Mouse (Mus musculus) megakaryocyte, embryonic 14.5 days (primary cell): ENCODE data around the gene Tnrc18. TPM values are rescaled to one million over a fixed set of nuclear protein-coding genes. Genes with fewer than 3 reads are reported as not detected.

Experiments
- H3K27me3 ChIP-seq: replicated peaks from 2 replicates; pipeline ENCODE3; 2012; ENCODE audit warnings: inconsistent platforms
- H3K36me3 ChIP-seq: replicated peaks from 2 replicates; pipeline ENCODE3; 2012; ENCODE audit warnings: low read length, inconsistent platforms, mixed read lengths
- H3K4me1 ChIP-seq: 2 replicates; pipeline ENCODE4 v1.6.1; 2012; ENCODE audit warnings: inconsistent platforms
- H3K4me3 ChIP-seq: replicated peaks from 2 replicates; pipeline ENCODE3; 2012; ENCODE audit warnings: moderate library complexity, mild to moderate bottlenecking, inconsistent platforms
- H3K9me3 ChIP-seq: 2 replicates; pipeline ENCODE4 v1.6.1; 2012; ENCODE audit warnings: inconsistent platforms
- FLI1 ChIP-seq: IDR thresholded peaks from 2 replicates; pipeline ENCODE4 v1.6.1; 2012; ENCODE audit warnings: low read length, inconsistent platforms, mixed read lengths
- GATA1 ChIP-seq: IDR thresholded peaks from 3 replicates; pipeline ENCODE4 v1.6.1; 2012; ENCODE audit warnings: mixed read lengths, low read length, inconsistent platforms, borderline replicate concordance
- polyA plus RNA-seq: library from polyadenylated mRNA; stranded (reverse); fragments of >175 nt; gene quantifications from 2 replicates; pipeline ENCODE4 v1.2.3, GENCODE M21; 2012; ENCODE audit warnings: low replicate concordance; ENCODE audit not compliant: insufficient read depth

Tnrc18 gene
- polyA plus RNA-seq, 1 experiment = 36.1 TPM

DNA sequence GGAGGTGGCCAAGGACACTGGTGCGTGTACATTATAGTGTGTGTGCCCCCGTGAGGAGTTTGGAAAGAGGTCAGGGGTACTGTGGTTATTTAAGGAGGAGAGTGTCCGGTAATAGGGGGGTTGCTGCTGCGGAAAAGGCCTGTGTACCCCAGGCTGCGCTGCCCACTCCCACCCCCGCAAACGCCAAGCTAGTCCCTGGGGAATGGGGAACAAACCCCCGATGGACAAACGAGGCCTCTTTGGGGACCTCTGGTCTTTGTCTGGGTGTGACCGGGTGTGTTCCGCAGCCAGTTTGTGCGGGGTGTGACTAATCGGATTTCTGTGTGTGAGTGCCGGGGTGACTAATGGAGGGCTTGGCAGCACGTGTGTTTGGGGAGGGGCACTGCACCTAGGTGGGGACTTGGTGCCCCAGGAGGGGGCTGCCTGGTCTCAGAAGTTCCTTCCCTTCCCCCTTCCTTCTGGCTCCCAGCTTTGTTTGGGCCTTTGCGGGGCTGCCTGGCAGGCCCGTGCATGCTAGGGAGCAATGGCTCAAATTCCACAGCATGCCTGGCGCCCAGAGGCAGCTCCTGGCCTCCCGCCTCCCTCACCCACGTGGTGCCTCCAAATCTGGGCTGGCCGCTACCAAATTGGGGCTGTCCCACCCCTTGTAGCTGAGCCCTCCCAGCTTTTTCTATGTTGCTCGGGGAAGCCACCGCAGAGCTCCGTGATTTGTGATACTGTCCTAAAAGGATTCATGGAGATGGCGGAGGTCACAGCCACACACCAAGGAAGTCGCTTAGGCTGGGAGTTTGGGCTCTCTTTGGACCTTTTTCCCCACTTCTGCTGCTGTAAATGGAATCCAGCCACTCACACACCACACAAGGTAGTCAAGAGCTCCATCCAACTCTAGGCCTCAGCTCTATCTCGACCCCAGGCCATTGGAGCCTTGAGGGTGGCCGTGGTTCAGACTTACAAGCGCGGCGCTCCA lies 5.9 kb upstream of the Tnrc18 start:
- Histone ChIP-seq H3K27me3 (peaks cover 80% of the 10 kb centered on the region), H3K4me3 (peak overlapping the region; percentile 76), H3K4me1 (peaks cover 50% of the 10 kb centered on the region), H3K36me3 (no peaks in the 10 kb centered on the region), H3K9me3 (peaks cover 14% of the 10 kb centered on the region)
- no peak for TF ChIP-seq GATA1
- TF ChIP-seq FLI1 = no peak

DNA sequence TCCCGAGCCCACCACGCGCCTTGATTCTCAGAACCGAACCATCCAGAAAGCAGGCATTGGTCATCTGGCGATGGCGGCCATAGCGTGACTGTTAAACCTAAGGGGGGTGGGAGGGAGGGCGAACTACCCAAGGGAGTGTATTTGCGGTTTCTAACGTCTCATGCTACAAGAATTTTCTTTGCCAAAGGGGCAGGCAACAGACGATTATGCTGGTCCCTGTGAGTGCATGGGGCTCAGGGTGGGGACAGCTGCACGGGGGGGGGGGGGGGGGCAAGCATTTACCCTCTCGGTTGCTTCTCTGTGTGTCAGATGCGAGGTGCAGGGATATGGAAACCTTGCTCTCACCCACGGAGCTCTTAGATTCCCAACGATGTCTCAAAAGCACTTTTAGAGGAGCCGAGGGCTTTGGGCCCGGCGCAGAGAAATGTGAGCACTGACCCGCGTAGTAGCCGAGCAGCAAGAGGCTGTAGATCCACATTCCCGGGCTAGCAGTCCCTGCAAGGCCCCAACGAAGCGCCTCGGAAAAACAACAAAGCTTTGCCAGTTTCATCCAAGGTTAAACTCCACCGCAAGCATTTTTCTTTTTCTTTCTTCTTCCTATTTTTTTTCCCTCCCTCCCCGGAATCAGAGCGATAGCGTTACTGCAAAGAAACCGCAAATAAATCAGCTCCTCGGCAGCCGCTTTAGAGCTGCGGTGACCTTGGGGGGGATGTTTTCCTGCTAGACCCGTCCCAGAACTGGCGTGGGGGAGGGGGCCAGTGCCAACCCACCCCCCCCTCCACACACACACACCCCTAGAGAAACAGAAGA lies 5.0 kb upstream of the Tnrc18 start:
- Histone ChIP-seq H3K4me1 (peaks cover 59% of the 10 kb centered on the region), H3K27me3 (peaks cover 89% of the 10 kb centered on the region), H3K4me3 (peak overlapping the region; percentile 90), H3K9me3 (peaks cover 14% of the 10 kb centered on the region), H3K36me3 (no peaks in the 10 kb centered on the region)
- TF ChIP-seq GATA1 (no peak), FLI1 (no peak)

DNA sequence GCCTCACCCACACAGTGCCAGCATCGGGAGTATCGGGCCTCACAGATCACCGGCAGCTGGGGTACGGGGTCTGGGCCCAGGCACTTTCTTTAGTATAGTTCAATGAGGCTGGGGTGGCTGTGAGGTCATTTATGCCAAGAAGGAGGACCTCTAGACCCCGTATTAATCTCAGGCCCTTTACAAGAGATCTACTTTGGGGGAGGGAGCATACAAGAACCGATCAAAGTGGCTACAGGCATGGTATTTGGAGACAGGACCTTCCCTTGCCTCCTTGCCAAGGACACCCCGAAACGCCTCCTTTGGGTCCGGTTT lies 4.5 kb upstream of the Tnrc18 start:
- TF ChIP-seq FLI1 (no peak), GATA1 (no peak)
- H3K4me3 ChIP-seq = peak overlapping the region; percentile 90
- peaks cover 94% of the 10 kb centered on the region for H3K27me3 ChIP-seq
- H3K36me3 ChIP-seq = no peaks in the 10 kb centered on the region
- H3K9me3 ChIP-seq = peaks cover 14% of the 10 kb centered on the region
- peaks cover 65% of the 10 kb centered on the region for H3K4me1 ChIP-seq

DNA sequence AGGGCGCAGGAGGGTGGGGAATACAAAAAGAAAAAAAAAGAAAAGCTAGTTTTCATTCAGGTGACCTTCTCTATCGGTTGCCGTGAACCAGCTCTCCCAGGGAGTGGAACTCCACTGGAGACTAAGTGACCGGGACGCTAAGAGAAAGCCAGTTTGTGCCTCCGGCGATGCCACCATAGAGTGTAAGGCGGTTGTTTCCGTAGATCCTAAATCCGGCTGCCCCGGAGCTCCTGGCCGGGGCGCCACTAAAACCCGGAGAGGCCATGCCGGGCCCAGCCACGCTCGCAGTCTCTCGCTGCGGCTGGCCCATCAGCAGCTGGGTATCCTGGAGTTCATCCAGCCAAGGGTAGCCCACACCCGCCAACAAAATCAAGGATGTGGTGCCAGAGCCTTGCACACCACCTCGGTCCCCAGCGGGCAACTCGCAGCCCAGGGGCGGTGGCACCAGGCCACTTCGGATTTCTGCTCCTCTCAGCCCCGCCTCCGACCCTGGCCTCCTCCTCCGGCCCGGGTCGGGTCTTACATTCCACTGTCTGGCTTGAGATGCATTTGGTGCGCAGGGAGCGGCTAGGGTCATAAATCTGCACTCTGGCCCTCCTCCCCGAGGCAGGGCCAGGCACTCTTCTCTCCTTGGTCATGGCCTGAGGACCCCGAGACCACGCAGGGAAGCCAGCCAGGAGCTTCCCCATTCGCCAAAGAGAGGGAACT lies 4.0 kb upstream of the Tnrc18 start:
- Histone ChIP-seq H3K4me1 (peaks cover 69% of the 10 kb centered on the region), H3K4me3 (peak overlapping the region; percentile 90), H3K9me3 (peaks cover 10% of the 10 kb centered on the region), H3K27me3 (peaks cover 94% of the 10 kb centered on the region), H3K36me3 (no peaks in the 10 kb centered on the region)
- TF ChIP-seq GATA1 (no peak), FLI1 (no peak)

DNA sequence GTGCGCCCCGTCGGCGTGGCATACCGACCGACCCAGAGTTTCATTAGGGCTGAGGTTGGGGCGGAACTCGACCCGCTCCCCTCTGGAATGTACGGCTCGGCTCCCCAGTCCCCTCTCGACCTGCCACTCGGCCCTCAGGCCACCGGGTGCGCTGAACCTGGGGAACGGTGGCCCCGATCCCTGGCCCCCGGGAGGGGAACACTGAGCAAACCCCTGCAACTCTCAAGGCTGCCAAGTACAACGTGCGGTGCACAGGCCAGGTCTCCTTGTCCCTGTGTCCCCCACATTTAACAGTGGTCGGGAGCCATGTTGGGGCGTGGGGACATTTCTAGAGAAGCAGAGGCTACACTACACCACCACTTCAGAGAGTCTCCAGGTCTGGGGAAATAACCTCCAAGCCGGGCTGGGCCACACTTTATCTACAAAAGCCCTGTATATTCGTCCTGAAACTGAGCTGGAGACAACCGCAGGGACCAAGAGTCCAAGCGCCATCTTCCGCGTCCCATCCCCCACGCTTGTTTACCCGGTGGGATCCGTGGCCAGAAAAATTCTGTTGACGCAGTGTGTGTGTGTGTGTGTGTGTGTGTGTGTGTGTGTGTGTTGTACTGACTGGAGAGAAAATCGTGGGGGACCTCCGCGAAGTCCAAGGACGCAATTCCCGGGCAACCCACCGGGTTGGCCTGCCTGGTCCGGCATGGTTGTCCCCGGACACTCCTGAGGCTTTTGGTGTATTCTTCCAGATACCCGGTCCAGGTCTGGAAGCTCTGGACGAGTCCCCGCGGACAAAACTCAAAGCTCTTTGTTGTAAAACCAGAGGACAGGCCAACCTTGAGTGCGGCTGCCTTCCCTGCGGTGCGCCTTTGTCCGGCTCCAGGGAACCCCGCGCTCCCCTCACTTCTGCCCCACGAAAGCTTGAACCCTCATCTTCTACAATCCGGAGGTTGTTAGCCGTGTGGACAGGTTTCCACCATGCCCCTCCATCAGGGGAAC lies 3.1 kb upstream of the Tnrc18 start:
- H3K36me3 ChIP-seq = no peaks in the 10 kb centered on the region
- TF ChIP-seq GATA1 = no peak
- TF ChIP-seq FLI1 = no peak
- peaks cover 94% of the 10 kb centered on the region for H3K27me3 ChIP-seq
- peaks cover 72% of the 10 kb centered on the region for H3K4me1 ChIP-seq
- peak overlapping the region; percentile 90 for H3K4me3 ChIP-seq
- H3K9me3 ChIP-seq = peaks cover 2% of the 10 kb centered on the region; the same call in 1 of the 2 replicates

DNA sequence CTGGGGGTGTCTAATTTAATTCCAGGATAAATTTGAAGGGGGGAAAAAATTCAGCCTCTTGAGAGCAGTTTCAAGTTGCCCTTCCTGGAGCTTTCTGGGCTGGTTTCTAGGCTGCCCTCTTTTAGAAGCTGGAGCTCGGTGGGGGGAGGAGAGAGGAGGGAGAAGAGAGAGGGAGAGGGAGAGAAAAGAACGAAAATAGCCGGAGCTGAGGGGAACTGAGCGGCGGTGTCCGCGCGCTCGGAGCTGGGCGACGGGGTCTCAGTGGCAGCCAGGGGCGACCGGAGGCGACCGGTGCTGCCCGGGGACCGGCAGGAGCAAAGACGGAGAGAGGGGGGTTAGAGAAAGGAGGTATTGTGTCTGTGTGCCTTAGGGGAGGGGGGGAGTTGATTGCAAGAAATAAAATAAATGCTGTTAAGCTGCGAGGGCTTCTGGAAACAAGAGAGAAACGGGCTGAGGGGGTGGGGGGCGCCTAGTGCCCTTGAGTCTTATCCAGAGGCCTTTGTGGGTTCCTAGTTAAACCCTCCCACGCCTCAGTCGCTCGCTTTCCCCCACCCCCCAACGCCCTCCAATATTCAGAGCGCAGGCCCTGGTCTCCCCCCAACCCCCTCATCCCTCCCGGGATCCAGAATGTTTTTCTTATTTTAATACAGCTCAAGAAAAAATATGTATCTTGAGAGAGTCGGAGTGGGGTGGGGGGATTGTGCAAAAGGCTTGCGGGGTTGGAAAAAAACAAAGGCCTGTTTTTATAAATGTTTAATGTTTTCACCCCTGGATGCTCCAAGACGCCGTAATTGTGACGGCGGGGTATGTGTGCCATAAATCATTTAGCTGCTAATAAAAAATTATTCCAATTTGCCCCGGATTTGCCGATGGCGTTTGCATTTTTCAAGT lies 2.2 kb upstream of the Tnrc18 start:
- Histone ChIP-seq H3K4me1 (peaks cover 81% of the 10 kb centered on the region), H3K27me3 (peaks cover 96% of the 10 kb centered on the region), H3K4me3 (peak overlapping the region; percentile 90), H3K9me3 (no peaks in the 10 kb centered on the region), H3K36me3 (no peaks in the 10 kb centered on the region)
- TF ChIP-seq FLI1 (no peak), GATA1 (no peak)

DNA sequence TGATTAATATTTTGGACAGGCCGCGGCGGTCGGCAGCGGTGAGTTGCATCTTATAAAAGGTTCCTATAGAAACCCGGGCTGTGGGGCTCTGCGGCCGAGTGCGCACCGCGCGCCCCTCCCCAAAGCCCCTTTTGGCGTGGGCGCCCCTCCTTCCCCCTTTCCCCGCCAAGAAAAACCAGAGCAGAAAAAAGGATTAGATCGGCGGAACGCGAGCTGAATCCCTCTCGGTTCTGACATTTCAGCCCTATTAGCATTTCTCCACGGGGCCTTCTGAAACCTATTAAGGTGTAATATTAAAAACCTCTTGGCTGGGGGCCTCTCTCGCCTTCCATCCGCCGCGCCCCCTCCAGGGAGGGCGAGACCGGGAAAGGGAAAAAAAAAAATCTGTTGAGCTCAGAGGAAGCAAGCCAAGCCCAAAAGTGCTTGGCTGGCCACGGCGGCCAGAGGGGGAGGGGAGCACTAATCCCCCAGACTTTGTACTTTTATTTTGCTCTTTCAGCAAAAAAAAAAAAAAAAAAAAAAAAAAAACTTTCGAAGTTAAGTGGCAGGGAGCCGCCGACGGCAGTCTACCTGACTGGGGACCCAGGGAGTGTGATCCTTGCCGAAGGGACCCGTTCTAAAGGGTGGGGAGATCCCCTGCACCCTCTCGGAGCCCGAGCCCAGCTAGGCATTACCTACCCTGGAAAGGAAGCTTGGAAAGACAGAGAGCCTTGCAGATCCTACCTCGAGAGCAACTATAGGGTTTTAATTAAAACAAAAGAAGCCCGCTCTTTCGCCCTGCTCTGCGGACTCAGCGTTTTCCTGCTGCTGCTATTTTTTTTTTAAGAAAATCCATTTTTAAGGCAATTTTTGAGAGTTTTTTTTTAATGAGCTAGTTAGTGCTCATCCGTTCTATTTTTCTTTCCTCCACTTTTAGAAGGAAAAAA lies 1.2 kb upstream of the Tnrc18 start:
- H3K4me1 ChIP-seq = peaks cover 87% of the 10 kb centered on the region
- peaks cover 96% of the 10 kb centered on the region for H3K27me3 ChIP-seq
- no peaks in the 10 kb centered on the region for H3K9me3 ChIP-seq
- H3K4me3 ChIP-seq = peak overlapping the region; percentile 93
- no peak for TF ChIP-seq FLI1
- no peak for TF ChIP-seq GATA1
- no peaks in the 10 kb centered on the region for H3K36me3 ChIP-seq
